Mouse (Mus musculus): Measurements from ENCODE around the gene Ss18l2. TPM values are rescaled to one million over a fixed set of nuclear protein-coding genes. Genes with fewer than 3 reads are reported as not detected.

The Ss18l2 gene
- 40.4 TPM for polyA plus RNA-seq (2017; shearing (Covaris generic))

GRCm38 (mm10) chr9:121709898-121710583 is at the start of gene Ss18l2:
Gene Ss18l2, plus strand, starts transcription at chr9:121710329.

GRCm38 (mm10) chr9:121704646-121705625 is 5.2 kb upstream of the Ss18l2 start, which contains the start of gene Sec22c:
Gene Sec22c, minus strand, starts transcription at chr9:121705490.

GRCm38 (mm10) chr9:121718792-121719318 is 8.7 kb downstream of the Ss18l2 start, which contains the start of gene Nktr:
Gene Nktr, plus strand, starts transcription at chr9:121719169.

GRCm38 (mm10) chr9:121759091-121760081 is 49.3 kb downstream of the Ss18l2 start, which contains the start of gene Zfp651:
Gene Zfp651, plus strand, starts transcription at chr9:121759330.

Other genes starting within 250 kb of the Ss18l2 start
- not detected for gene Cck, start 214.6 kb upstream of the Ss18l2 start, polyA plus RNA-seq (2017; shearing (Covaris generic))
- gene Lyzl4, start 68.2 kb upstream of the Ss18l2 start, polyA plus RNA-seq (2017; shearing (Covaris generic)): not detected
- 8.3 TPM for gene Vipr1, start 67.6 kb upstream of the Ss18l2 start, polyA plus RNA-seq (2017; shearing (Covaris generic))
- 31.7 TPM for gene Sec22c, start 4.8 kb upstream of the Ss18l2 start, polyA plus RNA-seq (2017; shearing (Covaris generic))
- gene Nktr, start 8.8 kb downstream of the Ss18l2 start, polyA plus RNA-seq (2017; shearing (Covaris generic)): 102 TPM
- gene Zfp651, start 49.0 kb downstream of the Ss18l2 start, polyA plus RNA-seq (2017; shearing (Covaris generic)): 0.24 TPM
- gene Klhl40, start 67.3 kb downstream of the Ss18l2 start, polyA plus RNA-seq (2017; shearing (Covaris generic)): not detected
- gene Hhatl, start 82.2 kb downstream of the Ss18l2 start, polyA plus RNA-seq (2017; shearing (Covaris generic)): not detected
- gene Ccdc13, start 129.1 kb downstream of the Ss18l2 start, polyA plus RNA-seq (2017; shearing (Covaris generic)): not detected
- 119 TPM for gene Higd1a, start 148.0 kb downstream of the Ss18l2 start, polyA plus RNA-seq (2017; shearing (Covaris generic))
- gene Ackr2, start 188.0 kb downstream of the Ss18l2 start, polyA plus RNA-seq (2017; shearing (Covaris generic)): not detected
- gene Cyp8b1, start 206.0 kb downstream of the Ss18l2 start, polyA plus RNA-seq (2017; shearing (Covaris generic)): not detected
- not detected for gene Fam198a, start 240.7 kb downstream of the Ss18l2 start, polyA plus RNA-seq (2017; shearing (Covaris generic))

Measured in CD4-positive, CD25-positive, alpha-beta regulatory T cell, adult 9 weeks (primary cell).